In the genomic region with DNA sequence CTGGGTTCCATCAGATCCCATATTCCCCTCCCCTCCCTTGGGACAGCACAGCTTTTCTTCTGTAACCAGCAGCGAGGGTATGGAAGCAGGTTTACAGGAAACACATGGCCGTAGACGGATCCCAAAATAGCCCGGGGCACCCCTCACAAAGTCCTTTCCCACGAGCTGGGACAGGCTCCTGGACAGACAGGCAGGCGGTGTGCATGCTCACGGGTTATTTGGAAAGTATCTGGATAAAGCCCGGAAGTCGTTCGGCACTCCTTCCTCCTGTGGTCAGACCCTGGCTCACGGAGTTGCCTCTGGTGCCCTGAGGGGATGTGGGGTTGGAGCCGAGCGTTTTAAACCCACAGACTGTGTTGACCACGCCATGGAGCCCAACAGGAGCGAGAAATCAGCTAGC, we compare ENCODE assay signal across 11 mouse cellular contexts. TPM values are rescaled to one million over a fixed set of nuclear protein-coding genes. Genes with fewer than 3 reads are reported as not detected.
A peak's percentile ranks its signal among the peaks of the same experiment; 100 is the strongest.
DNase-seq lines count a peak whose midpoint lies in the region; ATAC-seq lines count a peak whose summit lies in the region.
"Had no signal": no experiment of that assay in that cellular context is flagged by ENCODE, and none has a peak within 500 bp of the region (broad histone marks: within the 10 kb centered on the region; RNA-seq: fewer than 3 reads in every experiment).

No protein-coding gene starts in this region.

- no peak overlapping the region for H3K9ac ChIP-seq in forebrain, embryonic 12.5 days
- 0 out of 2 replicates have a peak overlapping the region, but pooled peaks have one; percentile 0 for H3K9ac ChIP-seq in heart, embryonic 11.5 days (ENCODE audit: low read depth, low read length)
- H3K9ac ChIP-seq: forebrain, postnatal 0 days had no signal

- no peak for ATAC-seq in forebrain, embryonic 12.5 days (ENCODE audit: low FRiP score)
- no peak for ATAC-seq in heart, embryonic 11.5 days (replicated peaks; ENCODE audit: insufficient number of reproducible peaks, low FRiP score, low TSS enrichment)
- ATAC-seq: forebrain, postnatal 0 days had no signal

- H3K9me3 ChIP-seq in forebrain, embryonic 10.5 days: no peaks in the 10 kb centered on the region
- H3K9me3 ChIP-seq in forebrain, embryonic 12.5 days: no peaks in the 10 kb centered on the region
- H3K9me3 ChIP-seq in heart, embryonic 11.5 days (replicated peaks; ENCODE audit: control insufficient read depth, low read length): no peaks in the 10 kb centered on the region

- no peaks in the 10 kb centered on the region for H3K27me3 ChIP-seq in forebrain, embryonic 10.5 days (ENCODE audit: poor library complexity, severe bottlenecking)
- no peaks in the 10 kb centered on the region for H3K27me3 ChIP-seq in forebrain, embryonic 12.5 days
- H3K27me3 ChIP-seq in heart, embryonic 11.5 days (ENCODE audit: control insufficient read depth, insufficient read depth, low read length): no peaks in the 10 kb centered on the region

- H3K4me1 ChIP-seq in forebrain, embryonic 10.5 days: peaks cover 24% of the 10 kb centered on the region
- H3K4me1 ChIP-seq in forebrain, embryonic 12.5 days: no peaks in the 10 kb centered on the region
- peaks cover 9% of the 10 kb centered on the region; the same call in 1 of the 2 replicates for H3K4me1 ChIP-seq in brown adipose tissue, adult 24 weeks (ENCODE audit: control insufficient read depth, insufficient read depth, insufficient read length, low read length)
- H3K4me1 ChIP-seq in heart, embryonic 11.5 days (ENCODE audit: control insufficient read depth, insufficient read depth, low read length): peaks cover 24% of the 10 kb centered on the region

- H3K27ac ChIP-seq in forebrain, embryonic 10.5 days: peak overlapping the region; percentile 37; the same call in 1 of the 2 replicates
- H3K27ac ChIP-seq in forebrain, embryonic 12.5 days: no peak overlapping the region
- H3K27ac ChIP-seq in brown adipose tissue, adult 24 weeks (replicated peaks; ENCODE audit: low read depth, low read length): peak overlapping the region; percentile 58
- H3K27ac ChIP-seq in heart, embryonic 11.5 days (ENCODE audit: low read depth, low read length): peak overlapping the region; percentile 70

- no peak overlapping the region for H3K4me2 ChIP-seq in forebrain, embryonic 12.5 days
- no peak overlapping the region for H3K4me2 ChIP-seq in heart, embryonic 11.5 days
- H3K4me2 ChIP-seq: midbrain, embryonic 11.5 days had no signal

- WGBS in forebrain, embryonic 10.5 days: 61% methylated on average over 15 of the region's 15 CpGs
- WGBS in forebrain, embryonic 12.5 days: 80% methylated on average over 15 of the region's 15 CpGs
- 40% methylated on average over 15 of the region's 15 CpGs for WGBS in heart, embryonic 11.5 days (ENCODE audit: insufficient replicate concordance)

- no peak for DNase-seq in forebrain, embryonic 10.5 days (ENCODE audit: extremely low spot score, low spot score)
- DNase-seq in kidney, postnatal 14 days: peak; percentile 56
- no peak for DNase-seq in left cerebral cortex, postnatal 14 days (ENCODE audit: low spot score in 2 of 2)
- DNase-seq in left cerebral cortex, adult 8-10 months (ENCODE audit: low spot score in 2 of 2): no peak
- DNase-seq in cerebellum, adult 8-10 months: no peak
- DNase-seq: cerebellum, adult 11 months; forebrain, postnatal 0 days had no signal

- peaks cover 60% of the 10 kb centered on the region for H3K36me3 ChIP-seq in forebrain, embryonic 10.5 days (replicated peaks)
- 0 out of 2 replicates have a peak, but pooled peaks cover 6% of the 10 kb centered on the region for H3K36me3 ChIP-seq in forebrain, embryonic 12.5 days (replicated peaks)
- peaks cover 15% of the 10 kb centered on the region; the same call in 1 of the 2 replicates for H3K36me3 ChIP-seq in heart, embryonic 11.5 days (ENCODE audit: control insufficient read depth, insufficient read depth, low read length)

- intact Hi-C loops in left cerebral cortex, postnatal 14 days (cut with DNase I): no loop called here

- no peak overlapping the region for H3K4me3 ChIP-seq in forebrain, embryonic 10.5 days
- no peak overlapping the region for H3K4me3 ChIP-seq in forebrain, embryonic 12.5 days (replicated peaks)
- no peak overlapping the region for H3K4me3 ChIP-seq in brown adipose tissue, adult 24 weeks (ENCODE audit: insufficient read depth, low read depth, low read length)
- H3K4me3 ChIP-seq in heart, embryonic 11.5 days (ENCODE audit: low read depth, low read length): no peak overlapping the region

RNA-seq across cellular contexts. Expression of a gene that starts 24.6 kb away (rescaled TPM):
- polyA plus RNA-seq in forebrain, embryonic 10.5 days (2016; fragmentation: Nextera tagmentation; extraction: Ambion mirVana): 3.3 and 3.7 TPM in 2 replicates
- 1.9 and 2.0 TPM in 2 replicates for polyA plus RNA-seq in forebrain, embryonic 12.5 days (2016; fragmentation: Nextera tagmentation; extraction: Ambion mirVana)
- 1.6 and 1.7 TPM in 2 replicates for polyA plus RNA-seq in brown adipose tissue, adult 24 weeks (2012; ENCODE audit: insufficient read depth, insufficient read length, missing spikeins)
- 3.1 and 3.6 TPM in 2 replicates for polyA plus RNA-seq in heart, embryonic 11.5 days (2014; fragmentation: Nextera tagmentation; extraction: Ambion mirVana)
- total RNA-seq in left cerebral cortex, postnatal 14 days (2021): 1 to 10 TPM; 2.2 to 2.7 TPM
- total RNA-seq in left cerebral cortex, adult 8-10 months (2022): 1 to 10 TPM in 3 of 4 experiments, under 1 TPM in 1; 0.98 to 1.7 (median 1.2) TPM

RNA-seq across cellular contexts. Expression of a gene that starts 42.4 kb away (rescaled TPM):
- 0.55 and 0.63 TPM in 2 replicates for polyA plus RNA-seq in forebrain, embryonic 10.5 days (2016; fragmentation: Nextera tagmentation; extraction: Ambion mirVana)
- polyA plus RNA-seq in forebrain, embryonic 12.5 days (2016; fragmentation: Nextera tagmentation; extraction: Ambion mirVana): 1.00 and 1.1 TPM in 2 replicates
- 1.3 TPM in 1 of 2 replicates, not detected in the other for polyA plus RNA-seq in brown adipose tissue, adult 24 weeks (2012; ENCODE audit: insufficient read depth, insufficient read length, missing spikeins)
- 1.00 and 1.0 TPM in 2 replicates for polyA plus RNA-seq in heart, embryonic 11.5 days (2014; fragmentation: Nextera tagmentation; extraction: Ambion mirVana)
- 1 to 10 TPM; 5.4 to 5.5 TPM for total RNA-seq in left cerebral cortex, postnatal 14 days (2021)
- 1 to 10 TPM; 2.7 to 4.1 (median 3.6) TPM for total RNA-seq in left cerebral cortex, adult 8-10 months (2022)
